Mouse (Mus musculus): ENCODE data around the gene Atg14.

GRCm38 (mm10) chr14:47572707-47573106 is 2.3 kb upstream of the Atg14 start:
- no peak for TF ChIP-seq CEBPB (IDR thresholded peaks at IDR 0.05; ENCODE audit: low read depth)
- TF ChIP-seq CTCF (IDR thresholded peaks at IDR 0.05; ENCODE audit: control insufficient read depth, insufficient read depth, insufficient read length), result no peak
- no peak for TF ChIP-seq FOSL1 (IDR thresholded peaks at IDR 0.05; ENCODE audit: insufficient read depth, low read length, poor library complexity, severe bottlenecking)
- TF ChIP-seq MYOG (IDR thresholded peaks at IDR 0.05; ENCODE audit: control insufficient read depth, extremely low read depth, insufficient read length), result no peak
